Mouse (Mus musculus) C2C12 (cell line): ENCODE results near the gene Ppp1r17.

Experiments
- CTCF ChIP-seq: IDR thresholded peaks from one replicate; pipeline ENCODE4 v1.5.1; 2011; ENCODE audit not compliant: control insufficient read depth, insufficient read depth, insufficient read length
- MAX ChIP-seq: IDR thresholded peaks from one replicate; pipeline ENCODE4 v1.6.1; 2011; ENCODE audit warnings: mild to moderate bottlenecking, control low read depth
- MYOD1 ChIP-seq: IDR thresholded peaks from one replicate; pipeline ENCODE4 v1.6.1; 2011; ENCODE audit warnings: low read depth; ENCODE audit not compliant: control insufficient read depth, insufficient read length

DNA sequence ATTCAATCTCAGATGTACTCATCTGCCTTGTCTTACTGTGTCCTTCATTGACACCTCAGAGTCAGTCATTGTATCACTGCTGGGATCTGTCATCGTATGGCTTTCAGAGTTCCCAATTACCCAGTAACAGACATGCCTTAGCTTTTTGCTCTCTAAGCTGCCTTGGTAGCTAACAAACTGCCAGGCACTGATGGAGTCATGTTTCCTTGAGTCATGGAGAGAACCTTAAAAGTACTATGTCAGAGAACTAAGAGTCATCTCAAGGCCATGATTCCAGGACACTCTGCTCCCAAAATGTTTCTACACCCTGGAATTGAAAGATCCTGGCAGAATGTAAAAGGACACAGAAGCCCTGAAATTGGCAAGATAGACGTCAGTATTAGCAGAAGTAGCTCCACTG is 37.5 kb upstream of the Ppp1r17 start:
- TF ChIP-seq CTCF (no peak), MYOD1 (no peak), MAX (no peak)
